Mouse (Mus musculus): ENCODE measurements at regions not wholly inside any gene's neighbourhood (a gene's known extent, or its start where the extent isn't known, plus 50 kb on each side); places are given as distances from the start of the nearest gene placed in this dataset.

DNA sequence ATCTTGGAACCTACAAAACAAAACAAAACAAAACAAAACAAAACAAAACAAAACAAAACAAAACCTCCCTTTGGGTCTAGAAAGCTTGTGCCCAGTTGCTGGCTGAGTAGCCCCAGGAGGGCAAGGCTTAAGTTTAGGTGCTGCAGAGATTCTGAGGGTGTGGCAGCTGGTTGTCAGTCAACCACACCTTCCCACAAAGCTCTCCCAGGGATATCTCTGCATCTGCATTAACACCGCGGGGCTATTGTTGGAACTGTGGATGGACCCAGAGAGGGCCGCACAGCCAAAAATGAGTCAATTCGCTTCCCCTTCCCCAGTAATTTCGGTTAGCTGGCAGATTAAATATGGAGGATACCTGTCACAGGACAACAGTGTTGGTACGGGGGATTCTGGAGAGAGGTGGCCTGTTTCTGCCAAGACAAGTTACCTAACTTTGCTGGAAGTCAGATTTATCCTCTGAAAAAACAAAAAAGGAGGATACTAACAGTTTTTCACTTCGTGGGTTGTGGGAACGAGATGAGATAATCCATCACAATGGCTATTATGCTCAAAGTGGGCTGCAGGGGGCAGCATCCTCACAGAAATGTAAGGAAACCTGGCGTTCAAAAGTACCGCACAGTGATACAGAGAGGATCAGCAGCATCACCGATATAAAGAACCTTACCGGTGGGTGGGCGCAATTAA, 96.7 kb downstream of the 1500009L16Rik start:
- DNase-seq (ENCODE audit: low spot score), result peak; percentile 56

DNA sequence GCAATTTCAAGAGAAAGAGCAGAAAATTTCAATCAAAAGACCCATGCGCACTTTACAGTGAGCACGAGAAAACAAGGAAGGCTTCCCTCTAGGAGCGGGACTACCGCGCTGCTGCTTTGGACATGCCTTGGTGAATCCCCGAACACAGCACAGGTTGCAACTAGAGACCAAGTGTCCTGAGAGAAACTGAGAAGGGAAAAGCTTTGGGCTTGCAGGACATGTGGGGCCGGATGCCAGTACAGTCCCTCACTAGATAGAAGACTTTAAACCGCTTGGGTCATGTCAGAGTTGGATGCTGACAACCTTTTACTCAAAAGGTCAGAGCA, 97.2 kb downstream of the 1500009L16Rik start:
- no peak for DNase-seq (ENCODE audit: low spot score)

DNA sequence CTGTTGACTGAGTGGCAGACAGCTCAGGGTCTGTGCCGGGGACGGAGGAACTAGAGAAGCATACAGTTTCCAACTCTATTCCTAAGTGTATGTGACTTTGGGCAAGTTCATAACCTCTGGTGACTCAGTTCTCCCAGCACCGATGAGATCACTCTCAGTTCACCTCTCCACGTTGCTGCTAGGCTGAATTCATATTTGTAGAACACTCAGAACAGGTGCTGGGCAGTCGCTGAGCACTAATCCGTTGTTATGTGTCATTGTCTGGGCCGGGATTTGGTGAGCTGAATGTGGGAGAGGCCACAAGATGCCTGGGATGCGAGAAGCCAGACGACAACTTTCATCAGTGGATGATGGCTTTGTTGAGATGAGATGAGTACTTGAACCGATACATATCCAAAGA, 98.4 kb downstream of the 1500009L16Rik start:
- no peak for DNase-seq (ENCODE audit: low spot score)

DNA sequence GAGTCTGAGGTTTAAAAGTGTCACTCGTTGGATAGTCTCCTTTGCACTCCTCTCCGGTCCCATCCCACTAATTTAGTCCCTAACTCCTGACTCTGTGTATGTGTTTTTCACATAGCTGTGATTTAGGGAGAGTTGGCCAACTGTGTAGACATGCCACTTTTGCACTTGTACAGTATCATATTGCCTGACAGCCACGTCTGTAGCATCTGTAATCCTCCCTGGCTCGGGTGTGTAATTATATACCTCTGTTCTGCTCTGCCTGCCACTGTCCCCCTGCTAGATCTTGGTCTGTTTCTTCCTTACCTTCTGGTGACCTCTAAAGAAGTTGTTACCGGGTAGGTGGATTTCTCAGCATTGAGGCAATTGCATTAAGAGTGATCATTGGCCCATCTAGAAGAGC, 103.4 kb downstream of the 1500009L16Rik start:
- no peak for DNase-seq (ENCODE audit: low spot score)

DNA sequence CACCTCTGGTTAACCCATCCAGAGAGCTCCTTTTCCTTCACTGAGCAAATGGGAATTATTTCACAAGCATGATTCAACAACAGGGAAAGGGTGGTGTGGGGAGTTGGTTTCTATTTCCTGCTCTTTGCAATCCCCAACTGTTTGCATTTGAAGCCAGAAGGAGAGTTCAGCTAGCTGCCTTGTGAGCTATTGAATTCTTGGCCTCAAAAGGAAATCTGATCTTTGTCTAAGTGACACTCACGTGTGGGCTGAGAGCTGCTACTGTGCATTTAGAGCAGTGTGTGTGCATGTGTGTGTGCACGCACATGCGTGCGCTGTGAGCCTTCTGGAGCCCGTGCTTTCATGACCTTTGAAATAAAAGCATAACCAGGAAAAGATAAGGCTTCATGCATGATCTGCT, 113.7 kb downstream of the 1500009L16Rik start:
- DNase-seq (ENCODE audit: low spot score), result no peak

DNA sequence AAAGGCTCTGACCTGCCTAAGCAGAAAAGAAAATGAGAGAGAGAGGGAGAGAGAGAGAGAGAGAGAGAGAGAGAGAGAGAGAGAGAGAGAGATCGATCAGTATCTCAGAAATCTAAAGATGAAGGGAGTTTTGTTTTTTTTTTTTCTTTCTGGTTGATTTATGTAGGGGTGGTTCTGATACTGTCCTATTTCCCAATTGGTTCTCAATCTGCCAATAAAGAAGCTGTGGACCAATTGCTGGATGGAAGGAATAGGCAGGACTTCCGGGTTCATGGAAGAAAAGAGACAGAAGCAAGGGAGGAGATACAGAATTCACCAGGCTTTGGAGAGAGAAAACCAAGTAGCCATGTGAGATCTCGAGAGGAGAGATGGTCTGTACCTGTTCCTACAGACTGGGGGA, 117.6 kb downstream of the 1500009L16Rik start:
- DNase-seq (ENCODE audit: low spot score), result no peak

DNA sequence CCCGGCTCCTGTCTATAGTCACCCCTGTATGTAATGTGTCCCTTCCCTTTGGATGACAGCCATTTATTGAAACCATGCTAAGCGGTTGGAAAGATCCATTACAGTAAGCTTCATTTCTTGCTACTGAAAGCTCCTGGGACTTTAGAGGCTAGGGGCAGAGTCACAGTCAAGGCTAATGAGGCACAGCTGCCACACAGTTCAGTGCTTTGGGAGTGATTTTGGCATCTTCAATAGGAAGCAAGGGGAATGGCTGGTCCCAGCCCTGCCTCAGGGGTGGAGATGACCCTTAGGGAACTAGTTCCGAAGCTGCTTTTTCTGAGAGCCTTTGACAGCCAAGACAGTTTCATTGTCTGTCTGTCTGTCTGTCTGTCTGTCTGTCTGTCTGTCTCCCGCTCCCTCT, 128.2 kb downstream of the 1500009L16Rik start:
- DNase-seq (ENCODE audit: low spot score), result no peak

DNA sequence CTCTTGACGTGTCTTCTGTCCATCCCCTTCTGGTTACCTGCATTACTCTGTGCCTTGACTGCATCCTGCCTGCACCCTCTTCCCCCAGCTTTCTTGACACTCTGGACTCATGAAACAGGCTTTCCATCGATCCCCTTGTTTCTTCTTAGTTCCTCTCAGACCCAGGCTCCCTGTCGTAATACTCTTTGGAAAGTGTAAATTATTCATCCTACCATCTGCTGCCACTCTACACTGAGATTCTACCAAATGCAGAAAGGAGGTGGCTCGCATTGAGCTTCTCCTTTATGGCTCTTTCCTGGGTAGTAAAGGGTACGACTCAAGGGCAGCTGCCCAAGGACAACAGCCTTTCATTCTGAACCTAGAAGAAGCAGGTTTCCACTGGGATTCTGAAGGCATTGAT, 129.5 kb downstream of the 1500009L16Rik start:
- no peak for DNase-seq (ENCODE audit: low spot score)

DNA sequence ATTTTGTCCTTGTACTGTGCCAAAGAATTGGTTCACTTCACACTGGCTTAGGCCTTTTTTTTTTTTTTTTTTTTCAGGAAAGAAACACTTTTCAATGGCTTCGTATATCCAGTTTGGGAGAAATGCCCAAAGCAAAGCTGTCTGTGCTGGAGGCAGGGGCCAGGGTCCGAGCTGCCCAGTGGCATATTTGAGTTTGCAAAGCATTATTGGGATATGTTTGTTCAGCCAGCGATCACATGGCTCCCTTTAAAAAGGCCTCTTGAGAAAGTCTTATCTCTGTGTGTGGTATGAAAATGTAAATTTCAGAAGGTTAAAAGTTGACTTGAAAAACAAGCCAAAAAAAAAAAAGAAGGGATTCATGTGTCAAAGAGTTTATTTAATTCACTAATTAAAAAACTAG, 130.1 kb downstream of the 1500009L16Rik start:
- DNase-seq (ENCODE audit: low spot score), result no peak

DNA sequence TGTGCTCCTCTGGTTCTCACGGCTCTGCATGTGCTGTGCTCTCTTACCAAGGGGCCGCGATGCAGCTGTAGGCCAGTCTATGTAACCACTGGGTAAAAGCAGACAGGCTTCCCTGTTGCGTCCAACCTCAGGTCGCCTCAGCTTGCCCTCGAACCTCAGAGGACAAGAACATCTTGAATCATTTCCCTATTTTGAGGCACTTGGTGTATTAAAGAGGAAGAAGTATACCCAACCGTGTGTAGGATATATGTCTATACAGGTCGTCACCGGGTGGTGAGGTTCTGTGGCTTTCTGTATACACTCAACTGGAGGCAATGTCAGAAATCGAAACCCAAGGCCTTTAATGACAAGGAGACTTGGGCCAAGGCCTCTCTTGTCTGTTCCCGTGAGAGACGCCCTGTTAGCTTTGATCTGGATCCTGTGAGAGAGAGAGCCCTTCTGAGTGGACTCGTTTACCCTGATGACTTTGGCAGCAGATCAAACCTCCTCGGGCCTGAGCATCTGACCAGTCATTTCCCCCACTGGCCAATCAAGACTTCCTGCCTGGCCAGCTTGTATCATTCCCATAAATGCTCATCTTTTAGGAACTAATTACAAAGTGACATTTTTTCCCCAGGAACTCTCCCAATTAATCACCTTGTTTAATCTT, 135.3 kb downstream of the 1500009L16Rik start:
- no peak for DNase-seq (ENCODE audit: low spot score)

DNA sequence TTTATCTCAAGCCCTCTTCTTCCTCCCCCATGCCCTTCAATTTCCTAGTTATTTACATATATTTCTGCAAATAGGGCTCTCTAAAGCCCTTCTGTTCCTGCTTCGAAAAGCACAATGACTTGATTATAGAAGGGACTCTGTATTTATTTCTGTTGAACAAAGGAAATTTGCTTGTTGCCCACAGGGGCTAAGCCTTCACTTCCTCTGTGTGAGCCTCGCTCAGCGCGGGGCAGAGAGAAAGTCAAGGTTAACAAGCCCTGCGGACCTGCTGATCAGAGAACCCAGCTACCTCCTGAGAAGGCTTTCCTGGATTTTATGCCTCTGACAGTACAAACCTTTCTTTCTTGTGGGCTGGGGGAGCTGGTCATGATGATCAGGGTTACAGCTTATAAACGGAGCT, 136.0 kb downstream of the 1500009L16Rik start:
- no peak for DNase-seq (ENCODE audit: low spot score)

DNA sequence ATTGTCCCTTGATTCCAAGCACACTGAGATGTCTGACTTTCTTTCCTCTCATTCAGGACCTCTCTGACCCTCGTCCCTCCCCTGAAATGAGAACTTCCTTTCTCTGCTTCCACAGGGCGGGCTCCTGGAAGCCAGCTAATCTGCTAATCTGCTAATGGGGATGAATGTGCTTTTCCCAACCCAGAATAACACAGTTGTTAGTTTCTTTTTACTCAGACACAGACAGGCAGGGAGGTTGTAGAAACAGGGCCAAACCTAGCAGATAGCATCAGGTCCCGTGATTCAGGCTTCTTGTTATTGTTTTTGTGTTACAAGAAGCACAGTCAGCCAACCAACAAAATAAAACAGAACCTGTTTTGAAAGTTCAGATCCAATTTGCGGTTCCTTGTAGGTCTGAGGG, 137.0 kb downstream of the 1500009L16Rik start:
- no peak for DNase-seq (ENCODE audit: low spot score)

DNA sequence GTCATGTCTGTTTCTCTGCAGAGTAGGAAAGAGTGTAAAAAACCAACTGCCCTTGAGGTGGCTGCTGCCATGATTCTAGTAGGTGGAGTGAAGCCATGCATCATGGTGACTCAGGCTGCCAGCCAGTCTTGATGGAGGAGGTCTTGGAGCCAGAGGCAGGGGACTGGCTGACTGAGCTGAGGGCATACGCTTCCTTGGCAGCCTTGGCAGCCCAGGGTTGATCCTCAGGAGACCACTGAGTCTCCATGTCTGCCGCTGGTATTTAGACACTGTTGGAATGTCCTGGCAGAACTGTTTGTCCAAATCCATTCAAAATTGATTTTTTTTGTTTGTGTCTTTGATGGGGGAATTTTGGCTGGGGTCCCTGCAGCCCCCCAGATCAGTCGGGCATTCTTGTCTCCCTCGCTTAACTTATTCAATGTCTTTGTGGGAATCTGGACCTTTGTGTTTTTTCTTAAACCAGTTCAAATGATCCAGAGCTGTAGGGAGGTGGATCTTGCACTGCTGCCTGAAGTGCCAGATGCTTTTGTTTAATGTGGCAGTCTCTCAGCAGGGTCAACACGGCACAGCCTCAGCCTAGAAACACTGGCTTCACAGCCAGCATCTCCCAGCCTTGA, 139.0 kb downstream of the 1500009L16Rik start:
- DNase-seq (ENCODE audit: low spot score), result no peak

DNA sequence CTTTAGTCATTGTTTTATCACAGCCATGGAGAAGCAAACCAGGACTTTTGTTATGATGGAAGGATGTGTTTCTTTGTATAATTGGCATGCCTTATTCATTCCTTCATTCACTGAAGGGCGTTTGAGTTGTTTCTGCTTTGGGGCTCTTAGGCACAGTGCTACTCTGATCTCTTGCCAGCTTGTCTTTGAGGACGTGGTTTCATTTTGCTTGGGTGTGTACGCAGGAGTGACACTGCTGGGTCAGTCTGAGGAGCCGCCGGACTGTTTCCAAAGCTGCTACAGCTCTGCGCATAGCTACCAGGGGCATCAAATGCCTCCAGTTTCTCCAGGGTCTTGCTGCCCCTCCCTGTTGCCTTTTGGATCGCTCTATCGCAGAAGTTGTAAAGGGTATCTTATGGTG, 141.9 kb downstream of the 1500009L16Rik start:
- no peak for DNase-seq (ENCODE audit: low spot score)

DNA sequence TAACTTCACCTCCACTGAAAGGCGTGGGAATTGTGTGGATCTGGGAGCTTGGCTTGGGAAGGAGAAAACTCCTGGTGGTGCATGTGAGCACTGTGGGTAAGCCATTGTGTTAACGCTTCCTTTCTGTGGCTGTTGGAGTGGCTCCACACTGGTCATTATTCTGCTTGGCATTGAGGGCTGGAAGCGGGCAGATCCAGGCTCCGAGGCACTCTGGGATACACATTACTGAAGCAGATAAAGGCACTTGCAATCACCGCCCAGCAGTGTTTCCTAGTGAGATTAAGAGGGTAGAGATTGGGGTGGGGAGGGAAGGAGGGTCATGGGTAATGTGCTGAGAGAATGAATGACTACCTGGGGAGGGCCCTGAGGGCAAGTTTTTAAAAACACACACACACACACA, 143.3 kb downstream of the 1500009L16Rik start:
- no peak for DNase-seq (ENCODE audit: low spot score)

DNA sequence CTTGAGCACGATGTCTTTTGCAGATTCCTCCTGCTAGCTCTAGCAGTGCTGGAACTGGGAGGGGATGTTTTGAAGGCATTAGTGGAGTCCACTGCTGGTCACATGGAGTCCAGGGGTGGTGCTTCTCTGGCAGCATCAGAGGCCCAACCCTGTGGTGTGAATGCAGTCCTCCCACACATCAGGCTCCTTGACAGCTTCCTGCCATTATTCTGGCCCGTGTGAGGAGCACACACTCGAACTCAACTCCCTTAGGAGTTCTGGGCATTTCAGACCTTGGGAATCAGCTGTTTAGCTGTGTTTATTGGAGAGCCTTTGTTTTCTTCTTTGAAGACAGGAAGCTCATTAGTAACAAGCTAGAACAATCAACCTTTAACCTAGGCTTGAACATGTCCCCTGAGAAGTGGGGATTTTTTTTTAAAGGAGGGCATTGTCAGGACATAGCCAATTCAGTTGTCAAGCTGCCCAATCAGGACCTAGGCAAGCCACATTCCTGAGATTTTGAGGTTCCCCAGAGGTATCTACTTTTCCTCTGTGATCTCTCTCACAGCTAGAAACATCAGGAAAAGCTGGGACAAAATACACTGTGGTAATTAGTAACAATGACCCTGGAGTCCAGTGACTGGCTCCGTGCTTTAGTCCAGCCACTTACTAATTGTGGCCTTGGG, 149.2 kb downstream of the 1500009L16Rik start:
- no peak for DNase-seq (ENCODE audit: low spot score)

DNA sequence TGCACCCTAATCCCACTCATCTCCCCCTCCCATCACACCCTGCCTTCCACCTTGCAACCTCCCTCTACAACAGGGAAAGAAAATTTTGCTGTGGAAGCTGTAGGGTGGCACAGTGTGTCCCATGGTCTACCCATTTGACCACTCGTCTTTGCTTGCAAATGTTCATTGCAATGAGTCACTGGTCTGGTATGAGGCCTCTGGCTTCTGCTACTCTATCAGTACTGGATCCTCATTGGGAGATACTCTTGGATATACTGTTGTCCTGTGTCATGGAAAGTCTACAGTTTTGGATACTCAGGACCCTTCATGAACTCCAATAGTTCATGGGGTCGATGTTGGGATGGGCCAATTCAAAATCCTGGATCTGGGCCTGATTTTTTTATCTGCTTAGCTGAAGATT, 156.1 kb downstream of the 1500009L16Rik start:
- DNase-seq (ENCODE audit: low spot score), result no peak

DNA sequence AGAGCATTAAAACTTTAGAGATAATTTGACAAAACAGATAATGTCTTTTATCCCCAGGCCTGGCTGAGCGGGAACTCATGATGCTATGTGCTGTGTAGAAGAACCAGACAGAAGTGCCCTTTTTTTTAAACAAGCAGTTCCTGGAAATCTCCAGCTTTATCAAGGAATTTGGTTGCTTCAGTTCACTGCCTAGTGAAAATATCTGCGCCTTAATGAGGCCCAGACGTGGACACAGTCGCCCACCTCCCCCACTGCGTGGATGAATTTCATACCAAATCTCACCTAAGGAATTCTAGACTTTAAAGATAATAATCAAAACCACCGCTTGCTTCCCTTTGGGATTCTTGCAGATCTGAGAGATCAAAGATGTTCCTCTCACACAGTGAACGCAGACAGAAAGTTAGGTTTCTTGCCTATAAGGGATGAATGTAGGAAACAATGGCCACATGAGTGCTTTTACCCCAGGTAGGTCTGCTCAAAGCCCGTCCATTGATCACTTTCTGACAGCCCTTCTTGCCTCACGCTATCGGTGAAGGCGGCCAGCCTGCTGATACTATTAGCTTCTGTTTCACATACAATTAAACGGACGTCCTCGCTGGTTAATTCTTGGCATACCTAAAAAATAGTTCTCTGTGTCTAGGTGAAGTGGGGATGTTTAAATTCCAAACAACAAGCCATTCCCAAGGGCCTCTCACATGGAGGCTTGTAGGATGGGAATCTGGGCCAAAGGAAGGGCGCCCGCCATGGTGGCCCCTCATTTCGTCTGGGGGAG, 159.6 kb downstream of the 1500009L16Rik start:
- no peak for DNase-seq (ENCODE audit: low spot score)

DNA sequence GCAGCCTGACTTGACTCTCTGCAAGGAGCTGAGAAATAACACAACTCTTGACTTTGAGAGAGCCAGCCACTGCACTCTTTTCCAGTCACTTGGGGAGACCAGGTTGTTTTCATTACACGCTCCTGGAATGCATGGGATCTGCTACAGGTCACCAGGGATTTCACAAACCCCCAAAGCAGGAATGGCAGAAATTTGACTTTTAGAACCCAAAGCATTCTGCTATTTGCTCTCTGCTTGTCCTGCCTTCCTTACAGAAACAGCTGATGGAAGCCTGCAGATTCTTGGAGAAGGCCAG, 160.2 kb downstream of the 1500009L16Rik start:
- DNase-seq (ENCODE audit: low spot score), result no peak

DNA sequence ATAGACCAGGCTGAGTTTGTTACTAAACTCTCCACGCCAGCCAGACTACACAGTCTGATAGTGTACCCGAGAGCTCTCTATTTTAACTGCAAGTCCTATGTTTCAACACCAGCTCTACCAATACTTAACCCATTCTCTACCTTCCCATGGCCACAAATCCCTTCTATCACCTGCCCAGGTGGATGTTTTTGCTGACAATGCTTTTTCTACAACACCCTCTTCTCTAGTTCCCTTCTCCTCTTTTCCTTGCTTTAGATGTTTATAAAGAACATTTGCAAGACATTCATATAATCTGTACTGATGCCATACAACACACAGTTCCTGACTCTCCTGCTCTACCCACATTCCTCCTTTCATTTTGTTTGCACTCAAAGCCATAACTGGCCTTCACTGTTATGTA, 161.9 kb downstream of the 1500009L16Rik start:
- DNase-seq (ENCODE audit: low spot score), result no peak

DNA sequence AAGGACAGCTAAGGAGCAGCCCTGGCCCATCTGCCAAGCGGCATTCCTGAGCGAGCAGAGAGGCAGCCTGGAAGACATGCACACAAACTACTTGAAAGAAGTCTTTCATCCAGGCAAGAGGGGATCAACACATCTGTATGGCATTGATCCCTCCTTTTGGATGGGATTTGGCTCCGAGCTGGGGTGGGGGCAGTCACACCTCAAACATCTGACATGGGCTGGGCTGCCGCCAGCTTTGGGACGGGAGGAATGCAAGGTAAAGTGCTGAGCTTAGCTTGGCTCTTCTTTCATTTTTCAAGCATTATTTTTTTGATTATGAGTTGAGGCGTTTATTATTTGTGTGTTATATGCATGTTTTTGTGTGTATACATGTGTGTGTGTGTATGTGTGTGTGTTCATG, 165.9 kb downstream of the 1500009L16Rik start:
- no peak for DNase-seq (ENCODE audit: low spot score)

DNA sequence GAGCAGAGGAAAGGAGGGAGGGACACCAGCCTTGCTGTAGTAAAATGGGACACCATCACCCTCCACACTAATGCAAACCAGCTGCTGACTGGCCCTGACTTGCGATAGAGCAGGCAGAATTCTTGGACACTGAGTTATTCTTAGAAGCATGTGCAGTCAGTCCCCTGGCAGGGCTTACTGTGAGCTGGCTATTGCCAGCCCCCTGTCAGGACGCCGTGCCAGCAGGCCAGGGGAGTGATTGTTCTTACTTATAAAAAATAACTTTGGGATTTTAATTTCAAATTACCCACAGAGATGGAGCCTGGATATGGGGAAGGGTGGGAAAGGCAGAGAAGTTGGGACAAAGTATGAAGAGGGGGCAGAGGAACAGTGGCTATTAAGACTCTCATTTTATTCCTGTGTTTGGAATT, 173.1 kb downstream of the 1500009L16Rik start:
- no peak for DNase-seq (ENCODE audit: low spot score)

Measured in thymus, postnatal 0 days (tissue).